Mouse (Mus musculus) midbrain, postnatal 0 days (tissue): ENCODE measurements at regions not wholly inside any gene's neighbourhood (a gene's known extent, or its start where the extent isn't known, plus 50 kb on each side); places are given as distances from the start of the nearest gene placed in this dataset.

Experiments used
- ATAC-seq: fragments of 200-750 bp; cut with Nextera tagmentation; 2 replicates; pipeline ENCODE4 v1.8.0; 2017; ENCODE audit warnings: moderate number of reproducible peaks, mild to moderate bottlenecking, moderate TSS enrichment, moderate library complexity; ENCODE audit not compliant: low FRiP score
- DNase-seq: peaks from one replicate; pipeline ENCODE4 v3.0.0-alpha.2; 2015; ENCODE audit warnings: low spot score
- H3K27ac ChIP-seq: fragments of 300-500 bp; sonication (generic); 2 replicates; pipeline ENCODE4 v1.5.1; 2014; ENCODE audit warnings: low read depth, mild to moderate bottlenecking, low read length, mixed read lengths
- H3K27me3 ChIP-seq: fragments of 300-500 bp; sonication (generic); 2 replicates; pipeline ENCODE4 v1.6.1; 2014; ENCODE audit warnings: low read length, control low read depth, mixed read lengths; ENCODE audit not compliant: insufficient read depth
- H3K36me3 ChIP-seq: fragments of 300-500 bp; sonication (generic); 2 replicates; pipeline ENCODE4 v1.6.1; 2014; ENCODE audit warnings: low read length, control low read depth, mixed read lengths; ENCODE audit not compliant: insufficient read depth
- H3K4me1 ChIP-seq: fragments of 300-500 bp; sonication (generic); 2 replicates; pipeline ENCODE4 v1.6.1; 2014; ENCODE audit warnings: mild to moderate bottlenecking, control low read depth, antibody characterized with exemption, low read length, mixed read lengths; ENCODE audit not compliant: insufficient read depth
- H3K4me2 ChIP-seq: fragments of 300-500 bp; sonication (generic); 2 replicates; pipeline ENCODE4 v1.6.1; 2014; ENCODE audit warnings: low read depth, mild to moderate bottlenecking, low read length, mixed read lengths; ENCODE audit not compliant: poor library complexity, severe bottlenecking
- H3K4me3 ChIP-seq: fragments of 300-500 bp; sonication (generic); 2 replicates; pipeline ENCODE4 v1.5.1; 2014; ENCODE audit warnings: low read depth, mild to moderate bottlenecking, low read length, moderate library complexity
- H3K9ac ChIP-seq: fragments of 300-500 bp; sonication (generic); replicated peaks from 2 replicates; pipeline ENCODE4 v1.6.1; 2014; ENCODE audit warnings: mild to moderate bottlenecking, low read length, moderate library complexity, mixed read lengths; ENCODE audit not compliant: poor library complexity, severe bottlenecking
- H3K9me3 ChIP-seq: fragments of 300-500 bp; sonication (generic); 2 replicates; pipeline ENCODE4 v1.6.1; 2016; ENCODE audit warnings: low read length, control low read depth
- CTCF ChIP-seq: IDR thresholded peaks from 2 replicates; pipeline ENCODE4 v1.5.1; 2016; ENCODE audit warnings: antibody characterized with exemption, mild to moderate bottlenecking
- WGBS: fragments of 180-500 bp; shearing (Covaris S2); extraction: QIAGEN DNeasy Blood & Tissue Kit; methylation state at CpG from one replicate; pipeline ENCODE4 v1.1.7; 2014; 5-methylcytosine and 5-hydroxymethylcytosine counted together

GRCm38 (mm10) chr7:37078140-37078539 is 380.2 kb downstream of the Tshz3 start:
- H3K9ac ChIP-seq = no peak overlapping the region
- no peak for TF ChIP-seq CTCF

GRCm38 (mm10) chr7:37089726-37090125 is 391.8 kb downstream of the Tshz3 start:
- no peak overlapping the region for H3K9ac ChIP-seq
- no peak for ATAC-seq
- no peak overlapping the region for H3K4me3 ChIP-seq
- no peak overlapping the region for H3K27ac ChIP-seq
- H3K4me1 ChIP-seq = no peaks in the 10 kb centered on the region
- no peaks in the 10 kb centered on the region for H3K9me3 ChIP-seq
- no peaks in the 10 kb centered on the region for H3K36me3 ChIP-seq
- no peaks in the 10 kb centered on the region for H3K27me3 ChIP-seq
- H3K4me2 ChIP-seq = no peak overlapping the region
- no peak for TF ChIP-seq CTCF
- whole genome bisulfite sequencing = 94% methylated on average over 3 of the region's 3 CpGs
- no peak for DNase-seq

More at GRCm38 (mm10) chr7:37078140-37078539, 380.2 kb downstream of the Tshz3 start:
- no peaks in the 10 kb centered on the region for H3K36me3 ChIP-seq
- no peaks in the 10 kb centered on the region for H3K27me3 ChIP-seq
- no peak for ATAC-seq
- no peaks in the 10 kb centered on the region for H3K4me1 ChIP-seq
- no peak overlapping the region for H3K4me2 ChIP-seq
- no peak overlapping the region for H3K4me3 ChIP-seq
- DNase-seq = no peak
- no peaks in the 10 kb centered on the region for H3K9me3 ChIP-seq
- 75% methylated on average over 7 of the region's 7 CpGs for WGBS
- no peak overlapping the region for H3K27ac ChIP-seq

- DNase-seq (no peak), ATAC-seq (no peak)
- no peaks in the 10 kb centered on the region for H3K9me3 ChIP-seq
- no peak for TF ChIP-seq CTCF
- H3K36me3 ChIP-seq = no peaks in the 10 kb centered on the region
- no peak overlapping the region for H3K27ac ChIP-seq
- no peak overlapping the region for H3K4me2 ChIP-seq
- no peaks in the 10 kb centered on the region for H3K27me3 ChIP-seq
- H3K4me3 ChIP-seq = no peak overlapping the region
- no peak overlapping the region for H3K9ac ChIP-seq
- H3K4me1 ChIP-seq = no peaks in the 10 kb centered on the region
- 87% methylated on average over 6 of the region's 6 CpGs for WGBS
Observed at GRCm38 (mm10) chr7:37092572-37092971, 394.7 kb downstream of the Tshz3 start.

- H3K4me2 ChIP-seq = no peak overlapping the region
- ATAC-seq = no peak
- 85% methylated on average over 3 of the region's 3 CpGs for WGBS
- H3K36me3 ChIP-seq = no peaks in the 10 kb centered on the region
- H3K9me3 ChIP-seq = no peaks in the 10 kb centered on the region
- no peak overlapping the region for H3K4me3 ChIP-seq
- no peaks in the 10 kb centered on the region for H3K27me3 ChIP-seq
- no peak overlapping the region for H3K9ac ChIP-seq
- H3K4me1 ChIP-seq = no peaks in the 10 kb centered on the region
- H3K27ac ChIP-seq = no peak overlapping the region
- peak; percentile 29 for DNase-seq
- TF ChIP-seq CTCF = no peak
Observed at GRCm38 (mm10) chr7:37093721-37094120, 395.8 kb downstream of the Tshz3 start.

GRCm38 (mm10) chr7:37095839-37096238 is 397.9 kb downstream of the Tshz3 start:
- no peaks in the 10 kb centered on the region for H3K36me3 ChIP-seq
- no peak overlapping the region for H3K9ac ChIP-seq
- no peaks in the 10 kb centered on the region for H3K27me3 ChIP-seq
- ATAC-seq (no peak), DNase-seq (no peak)
- H3K4me3 ChIP-seq = no peak overlapping the region
- no peak for TF ChIP-seq CTCF
- no peak overlapping the region for H3K4me2 ChIP-seq
- WGBS = 84% methylated on average over 11 of the region's 11 CpGs
- no peak overlapping the region for H3K27ac ChIP-seq
- no peaks in the 10 kb centered on the region for H3K9me3 ChIP-seq
- no peaks in the 10 kb centered on the region for H3K4me1 ChIP-seq

GRCm38 (mm10) chr7:37096291-37096690 is 398.4 kb downstream of the Tshz3 start:
- DNase-seq (no peak), ATAC-seq (no peak)
- WGBS = 85% methylated on average over 5 of the region's 5 CpGs
- H3K36me3 ChIP-seq = no peaks in the 10 kb centered on the region
- no peaks in the 10 kb centered on the region for H3K9me3 ChIP-seq
- no peaks in the 10 kb centered on the region for H3K4me1 ChIP-seq
- no peak for TF ChIP-seq CTCF
- no peak overlapping the region for H3K4me2 ChIP-seq
- no peaks in the 10 kb centered on the region for H3K27me3 ChIP-seq
- no peak overlapping the region for H3K4me3 ChIP-seq
- no peak overlapping the region for H3K9ac ChIP-seq
- H3K27ac ChIP-seq = no peak overlapping the region

GRCm38 (mm10) chr7:37098950-37099349 is 401.0 kb downstream of the Tshz3 start:
- no peaks in the 10 kb centered on the region for H3K4me1 ChIP-seq
- H3K9me3 ChIP-seq = no peaks in the 10 kb centered on the region
- H3K4me3 ChIP-seq = no peak overlapping the region
- 20% methylated on average over 5 of the region's 5 CpGs for WGBS
- no peak overlapping the region for H3K9ac ChIP-seq
- DNase-seq = no peak
- no peak for TF ChIP-seq CTCF
- ATAC-seq = no peak
- H3K27ac ChIP-seq = no peak overlapping the region
- no peaks in the 10 kb centered on the region for H3K27me3 ChIP-seq
- no peak overlapping the region for H3K4me2 ChIP-seq
- H3K36me3 ChIP-seq = no peaks in the 10 kb centered on the region
